Mouse (Mus musculus): ENCODE data around the gene Mertk. TPM values are rescaled to one million over a fixed set of nuclear protein-coding genes. Genes with fewer than 3 reads are reported as not detected.

The Mertk gene
- polyA plus RNA-seq, 1 experiment from 2014 or later = 1.6 TPM

DNA sequence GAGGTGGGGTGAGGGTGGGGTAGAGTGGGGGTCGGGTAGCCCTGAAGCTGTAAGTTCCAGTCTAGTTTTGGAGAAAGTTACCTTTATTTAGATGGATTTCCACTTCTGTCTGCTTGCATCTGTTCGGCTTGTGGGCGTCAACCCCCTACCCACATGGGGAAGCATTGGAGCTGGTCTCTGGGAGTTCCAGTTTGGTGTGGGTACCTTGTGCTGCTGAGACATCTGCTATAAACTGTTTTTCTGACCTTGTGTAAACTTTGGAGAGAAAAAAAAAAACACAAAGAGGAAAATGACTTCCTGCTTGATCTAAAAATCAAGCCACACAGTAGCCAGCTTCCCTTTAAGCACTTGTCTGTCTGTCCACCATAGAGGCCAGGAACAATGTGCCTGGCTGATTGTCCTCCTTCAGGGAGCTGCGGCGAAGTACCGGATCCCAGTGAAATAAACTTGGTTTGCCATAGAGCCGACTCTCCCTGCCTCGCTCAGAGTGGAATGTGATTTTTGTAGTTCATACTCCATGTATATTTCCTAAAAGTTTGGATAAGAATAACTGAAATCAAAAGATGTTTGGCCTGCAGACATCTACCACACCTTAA lies 48.8 kb downstream of the Mertk start:
- ATAC-seq = no peak
- H3K27me3 ChIP-seq = no peaks in the 10 kb centered on the region
- no peaks in the 10 kb centered on the region for H3K4me1 ChIP-seq (replicated peaks)
- no peak overlapping the region for H3K4me2 ChIP-seq (replicated peaks)
- no peaks in the 10 kb centered on the region for H3K36me3 ChIP-seq
- H3K4me3 ChIP-seq (replicated peaks) = no peak overlapping the region
- 76% methylated on average over 8 of the region's 8 CpGs for WGBS
- no peaks in the 10 kb centered on the region for H3K9me3 ChIP-seq
- no peak overlapping the region for H3K27ac ChIP-seq
- no peak overlapping the region for H3K9ac ChIP-seq (replicated peaks)

- H3K27me3 ChIP-seq = no peaks in the 10 kb centered on the region
- WGBS = 73% methylated on average over 6 of the region's 6 CpGs
- ATAC-seq = no peak
- no peaks in the 10 kb centered on the region for H3K9me3 ChIP-seq
- no peak overlapping the region for H3K4me2 ChIP-seq (replicated peaks)
- no peak overlapping the region for H3K4me3 ChIP-seq (replicated peaks)
- no peak overlapping the region for H3K9ac ChIP-seq (replicated peaks)
- no peaks in the 10 kb centered on the region for H3K4me1 ChIP-seq (replicated peaks)
- H3K36me3 ChIP-seq = no peaks in the 10 kb centered on the region
- H3K27ac ChIP-seq = no peak overlapping the region
Measured at GRCm38 (mm10) chr2:128748171-128748570, 49.4 kb downstream of the Mertk start.

- H3K27ac ChIP-seq = no peak overlapping the region
- no peaks in the 10 kb centered on the region for H3K27me3 ChIP-seq
- H3K36me3 ChIP-seq = no peaks in the 10 kb centered on the region
- no peak overlapping the region for H3K4me2 ChIP-seq (replicated peaks)
- H3K9ac ChIP-seq (replicated peaks) = no peak overlapping the region
- H3K4me1 ChIP-seq (replicated peaks) = no peaks in the 10 kb centered on the region
- no peak overlapping the region for H3K4me3 ChIP-seq (replicated peaks)
- 89% methylated on average over 6 of the region's 6 CpGs for WGBS
- no peaks in the 10 kb centered on the region for H3K9me3 ChIP-seq
- no peak for ATAC-seq
Measured at GRCm38 (mm10) chr2:128751030-128751429, 52.3 kb downstream of the Mertk start.

DNA sequence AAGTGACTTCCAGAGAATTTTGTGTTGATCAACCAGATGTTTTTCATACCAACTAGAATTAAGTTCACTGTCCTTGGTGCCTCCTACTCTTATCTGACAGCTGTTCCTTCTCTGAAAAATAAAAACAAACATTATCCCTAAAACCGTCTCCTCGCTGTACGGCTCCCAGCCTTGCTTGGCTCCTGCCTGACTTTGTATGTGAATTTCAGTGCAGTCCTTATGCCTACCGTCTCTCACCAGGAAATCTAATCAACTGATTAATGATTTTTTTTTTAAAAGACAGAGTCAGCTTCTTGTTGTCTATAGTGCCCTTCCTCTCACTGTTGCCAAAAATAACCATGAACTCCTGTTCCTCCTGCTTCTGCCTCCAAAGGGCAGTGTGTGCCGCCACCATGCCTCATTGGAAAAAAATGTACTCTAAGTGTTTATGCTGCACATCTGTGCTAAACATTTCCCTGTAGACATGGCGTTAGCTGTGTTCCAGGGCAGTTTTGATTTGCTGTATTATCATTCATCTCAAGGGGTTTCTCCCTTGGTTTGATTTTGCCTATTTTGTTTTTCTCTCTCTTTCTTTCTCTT lies 54.6 kb downstream of the Mertk start:
- WGBS = 72% methylated on average over 6 of the region's 6 CpGs
- ATAC-seq = no peak
- no peaks in the 10 kb centered on the region for H3K4me1 ChIP-seq (replicated peaks)
- H3K27me3 ChIP-seq = no peaks in the 10 kb centered on the region
- no peak overlapping the region for H3K4me2 ChIP-seq (replicated peaks)
- no peaks in the 10 kb centered on the region for H3K9me3 ChIP-seq
- H3K36me3 ChIP-seq = no peaks in the 10 kb centered on the region
- H3K9ac ChIP-seq (replicated peaks) = no peak overlapping the region
- H3K27ac ChIP-seq = no peak overlapping the region
- no peak overlapping the region for H3K4me3 ChIP-seq (replicated peaks)

DNA sequence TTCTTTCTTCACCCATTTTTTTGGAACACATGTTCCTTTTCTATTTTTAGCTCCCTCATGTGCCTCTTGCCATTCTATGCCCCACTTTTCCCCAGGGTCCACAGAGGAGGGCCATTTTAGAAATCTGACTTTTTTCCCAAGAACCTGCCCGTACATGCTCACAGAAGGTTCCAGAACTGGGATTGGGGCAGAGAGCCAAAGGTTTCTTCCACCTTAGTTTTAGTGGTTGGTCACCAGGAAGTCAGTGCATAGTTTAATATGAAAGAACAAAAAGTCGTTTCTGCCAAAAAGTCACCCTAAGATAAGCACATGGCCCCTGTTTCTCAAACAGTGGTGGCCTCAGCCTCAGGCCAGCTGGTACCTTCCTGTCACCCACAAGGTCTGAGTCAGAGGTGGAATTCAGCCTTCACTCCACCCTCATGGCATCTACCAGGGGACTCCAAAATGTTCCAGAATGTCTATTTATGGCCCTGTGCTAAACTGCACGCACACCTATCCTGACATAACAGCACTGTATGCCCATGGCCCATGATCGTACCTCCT lies 56.5 kb downstream of the Mertk start:
- no peak overlapping the region for H3K4me2 ChIP-seq (replicated peaks)
- H3K9ac ChIP-seq (replicated peaks) = no peak overlapping the region
- H3K36me3 ChIP-seq = no peaks in the 10 kb centered on the region
- no peak overlapping the region for H3K27ac ChIP-seq
- WGBS = 87% methylated on average over 4 of the region's 4 CpGs
- no peak overlapping the region for H3K4me3 ChIP-seq (replicated peaks)
- peaks cover 6% of the 10 kb centered on the region for H3K4me1 ChIP-seq (replicated peaks)
- no peaks in the 10 kb centered on the region for H3K27me3 ChIP-seq
- no peak for ATAC-seq
- no peaks in the 10 kb centered on the region for H3K9me3 ChIP-seq

DNA sequence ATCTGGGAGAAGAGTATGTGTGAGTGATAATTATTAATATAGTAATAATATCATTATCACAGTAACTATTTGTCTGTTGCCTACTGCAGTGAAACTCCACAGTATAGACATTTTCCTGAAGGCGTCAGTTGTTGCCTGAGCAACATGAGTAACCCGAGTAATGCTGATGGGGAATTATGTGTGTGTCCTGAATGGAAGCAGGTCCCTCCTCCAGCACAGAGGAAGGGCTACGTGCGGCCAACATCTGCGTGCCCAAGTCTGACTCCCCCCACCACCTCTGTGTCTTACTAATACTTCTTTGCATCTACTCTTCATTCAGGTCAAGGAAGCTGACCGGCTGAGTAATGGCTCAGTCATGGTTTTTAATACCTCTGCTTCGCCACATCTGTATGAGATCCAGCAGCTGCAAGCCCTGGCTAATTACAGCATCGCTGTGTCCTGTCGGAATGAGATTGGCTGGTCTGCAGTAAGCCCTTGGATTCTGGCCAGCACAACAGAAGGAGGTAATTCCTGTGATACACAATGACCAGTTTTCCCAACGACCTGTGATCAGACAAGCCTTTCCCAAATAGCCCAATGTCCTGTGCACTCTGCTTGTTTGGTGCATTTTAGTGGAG lies 60.1 kb downstream of the Mertk start:
- H3K9me3 ChIP-seq = no peaks in the 10 kb centered on the region
- no peak overlapping the region for H3K9ac ChIP-seq (replicated peaks)
- peak overlapping the region; percentile 31; the same call in 1 of the 2 replicates for H3K4me2 ChIP-seq (replicated peaks)
- ATAC-seq = 0 out of 2 replicates have a peak, but pooled peaks have one; percentile 43
- H3K4me3 ChIP-seq (replicated peaks) = no peak overlapping the region
- H3K36me3 ChIP-seq = no peaks in the 10 kb centered on the region
- no peaks in the 10 kb centered on the region for H3K27me3 ChIP-seq
- no peak overlapping the region for H3K27ac ChIP-seq
- peaks cover 6% of the 10 kb centered on the region for H3K4me1 ChIP-seq (replicated peaks)
- 35% methylated on average over 10 of the region's 10 CpGs for WGBS

DNA sequence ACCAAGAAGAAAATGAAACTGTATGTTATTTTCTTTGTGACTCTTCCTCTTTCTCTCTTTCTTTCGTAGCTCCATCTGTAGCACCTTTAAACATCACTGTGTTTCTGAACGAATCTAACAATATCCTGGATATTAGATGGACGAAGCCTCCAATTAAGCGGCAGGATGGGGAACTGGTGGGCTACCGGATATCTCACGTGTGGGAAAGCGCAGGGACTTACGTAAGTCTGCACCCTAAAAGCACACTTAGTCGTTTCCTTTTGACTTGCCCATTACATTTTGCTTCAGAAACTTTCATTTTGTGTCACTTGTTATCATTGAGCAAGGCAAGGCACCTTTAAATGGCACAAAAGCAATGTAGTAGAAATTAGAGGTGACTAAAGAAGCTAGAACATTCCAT lies 63.3 kb downstream of the Mertk start:
- no peaks in the 10 kb centered on the region for H3K36me3 ChIP-seq
- H3K4me2 ChIP-seq (replicated peaks) = no peak overlapping the region
- H3K9me3 ChIP-seq = no peaks in the 10 kb centered on the region
- ATAC-seq = no peak
- no peak overlapping the region for H3K27ac ChIP-seq
- no peak overlapping the region for H3K9ac ChIP-seq (replicated peaks)
- 88% methylated on average over 9 of the region's 9 CpGs for WGBS
- no peak overlapping the region for H3K4me3 ChIP-seq (replicated peaks)
- H3K27me3 ChIP-seq = no peaks in the 10 kb centered on the region
- peaks cover 6% of the 10 kb centered on the region for H3K4me1 ChIP-seq (replicated peaks)

DNA sequence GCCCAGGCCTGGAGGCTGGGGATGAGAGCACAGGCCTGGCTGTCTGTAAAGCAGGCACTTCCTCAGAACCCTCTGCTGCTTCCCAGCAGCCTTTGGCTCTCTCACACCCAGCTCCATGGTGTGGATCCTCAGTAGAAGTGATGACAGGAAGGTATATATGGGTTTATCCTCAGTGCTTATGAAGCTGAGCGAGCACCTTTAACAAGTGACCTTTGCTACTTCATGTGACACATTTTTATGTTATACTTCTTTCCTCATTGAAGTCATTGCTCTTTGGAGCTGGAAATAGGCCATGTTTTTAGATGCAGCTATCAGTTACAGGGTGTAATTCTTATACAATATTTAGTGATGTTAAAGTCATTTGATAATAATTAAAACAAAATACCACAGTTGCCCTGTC lies 67.0 kb downstream of the Mertk start:
- Histone ChIP-seq H3K4me1 (replicated peaks) (no peaks in the 10 kb centered on the region), H3K4me3 (replicated peaks) (no peak overlapping the region), H3K27ac (no peak overlapping the region), H3K9me3 (no peaks in the 10 kb centered on the region), H3K4me2 (replicated peaks) (no peak overlapping the region), H3K9ac (replicated peaks) (no peak overlapping the region), H3K27me3 (no peaks in the 10 kb centered on the region), H3K36me3 (no peaks in the 10 kb centered on the region)
- no peak for ATAC-seq
- 100% methylated on average over 1 of the region's 1 CpGs for WGBS

DNA sequence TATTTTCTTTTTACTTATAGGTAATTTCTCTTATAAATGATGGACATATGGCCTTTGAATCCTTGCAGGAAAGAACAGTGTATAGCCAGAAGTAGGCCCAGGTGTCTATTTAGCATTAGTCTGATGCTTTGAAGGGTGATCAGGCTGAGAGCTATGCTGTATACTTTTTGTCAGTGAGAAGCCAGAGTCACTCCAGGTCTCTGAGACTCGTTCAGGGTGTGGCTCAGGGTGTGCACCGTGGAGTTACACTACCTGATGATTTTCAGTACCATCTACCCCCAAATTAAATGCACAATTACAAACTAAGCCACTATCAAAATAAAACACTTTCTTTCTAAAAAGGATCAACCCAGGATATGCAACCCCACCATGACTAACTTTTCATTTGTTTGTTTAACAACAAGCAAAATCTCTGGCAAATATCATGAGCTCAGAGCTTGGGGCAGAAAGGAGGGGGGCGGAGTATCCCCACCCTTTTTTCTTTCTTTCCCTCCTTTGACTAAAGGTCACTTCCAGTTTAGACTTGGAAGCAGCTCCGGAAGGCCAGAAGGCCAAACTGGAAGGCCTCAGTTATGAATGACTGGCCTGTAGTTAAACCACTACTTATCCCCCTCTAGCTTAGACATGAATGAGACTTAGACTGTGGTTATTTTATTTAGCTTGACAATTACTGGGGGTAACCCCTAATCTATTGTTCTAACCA lies 69.9 kb downstream of the Mertk start:
- ATAC-seq = no peak
- Histone ChIP-seq H3K36me3 (no peaks in the 10 kb centered on the region), H3K4me1 (replicated peaks) (peaks cover 3% of the 10 kb centered on the region; the same call in 1 of the 2 replicates), H3K27ac (no peak overlapping the region), H3K4me2 (replicated peaks) (no peak overlapping the region), H3K9me3 (no peaks in the 10 kb centered on the region), H3K27me3 (no peaks in the 10 kb centered on the region), H3K9ac (replicated peaks) (no peak overlapping the region), H3K4me3 (replicated peaks) (no peak overlapping the region)
- WGBS = 81% methylated on average over 4 of the region's 4 CpGs

DNA sequence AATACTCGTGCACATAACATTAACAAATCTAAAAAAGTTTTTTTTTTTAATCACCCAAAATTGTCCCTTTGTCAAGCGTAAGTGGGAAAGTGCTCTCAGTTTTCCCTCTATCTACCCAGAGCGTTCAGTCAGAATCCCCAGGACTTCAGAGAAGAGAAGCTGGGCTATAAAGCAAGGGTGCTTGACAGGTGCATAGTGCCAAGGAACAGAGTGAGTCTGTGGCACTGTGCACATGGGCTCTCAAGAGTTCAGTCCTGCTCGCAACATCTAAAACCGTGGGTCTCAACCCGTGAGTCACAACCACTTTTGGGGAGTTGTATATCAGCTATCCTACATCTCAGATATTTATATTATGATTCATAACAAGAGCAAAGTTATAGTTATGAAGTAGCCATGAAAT lies 71.8 kb downstream of the Mertk start:
- no peak overlapping the region for H3K27ac ChIP-seq
- WGBS = 93% methylated on average over 6 of the region's 6 CpGs
- no peaks in the 10 kb centered on the region for H3K27me3 ChIP-seq
- H3K4me3 ChIP-seq (replicated peaks) = no peak overlapping the region
- no peak overlapping the region for H3K4me2 ChIP-seq (replicated peaks)
- H3K9me3 ChIP-seq = no peaks in the 10 kb centered on the region
- ATAC-seq = no peak
- no peak overlapping the region for H3K9ac ChIP-seq (replicated peaks)
- H3K36me3 ChIP-seq = no peaks in the 10 kb centered on the region
- peaks cover 3% of the 10 kb centered on the region; the same call in 1 of the 2 replicates for H3K4me1 ChIP-seq (replicated peaks)

DNA sequence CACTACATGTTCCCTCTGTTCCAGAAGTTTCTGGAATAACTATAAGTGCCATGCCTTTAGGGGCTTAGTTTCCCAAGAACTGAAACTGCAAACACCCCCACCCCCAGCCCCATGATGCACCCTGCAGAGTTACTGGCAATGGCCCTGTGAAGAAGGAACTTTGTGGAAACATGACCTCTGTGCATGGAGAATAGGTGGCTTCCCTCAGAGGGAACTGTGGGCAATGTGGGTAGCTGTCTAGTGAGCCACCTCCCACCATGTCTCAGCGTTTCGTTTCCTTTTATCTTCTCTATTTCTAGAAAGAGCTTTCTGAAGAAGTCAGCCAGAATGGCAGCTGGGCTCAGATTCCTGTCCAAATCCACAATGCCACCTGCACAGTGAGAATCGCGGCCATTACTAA lies 72.3 kb downstream of the Mertk start:
- no peak overlapping the region for H3K27ac ChIP-seq
- H3K4me3 ChIP-seq (replicated peaks) = no peak overlapping the region
- no peaks in the 10 kb centered on the region for H3K9me3 ChIP-seq
- H3K4me1 ChIP-seq (replicated peaks) = peaks cover 3% of the 10 kb centered on the region; the same call in 1 of the 2 replicates
- no peak for ATAC-seq
- no peaks in the 10 kb centered on the region for H3K36me3 ChIP-seq
- H3K4me2 ChIP-seq (replicated peaks) = no peak overlapping the region
- WGBS = 91% methylated on average over 4 of the region's 4 CpGs
- no peaks in the 10 kb centered on the region for H3K27me3 ChIP-seq
- H3K9ac ChIP-seq (replicated peaks) = no peak overlapping the region

DNA sequence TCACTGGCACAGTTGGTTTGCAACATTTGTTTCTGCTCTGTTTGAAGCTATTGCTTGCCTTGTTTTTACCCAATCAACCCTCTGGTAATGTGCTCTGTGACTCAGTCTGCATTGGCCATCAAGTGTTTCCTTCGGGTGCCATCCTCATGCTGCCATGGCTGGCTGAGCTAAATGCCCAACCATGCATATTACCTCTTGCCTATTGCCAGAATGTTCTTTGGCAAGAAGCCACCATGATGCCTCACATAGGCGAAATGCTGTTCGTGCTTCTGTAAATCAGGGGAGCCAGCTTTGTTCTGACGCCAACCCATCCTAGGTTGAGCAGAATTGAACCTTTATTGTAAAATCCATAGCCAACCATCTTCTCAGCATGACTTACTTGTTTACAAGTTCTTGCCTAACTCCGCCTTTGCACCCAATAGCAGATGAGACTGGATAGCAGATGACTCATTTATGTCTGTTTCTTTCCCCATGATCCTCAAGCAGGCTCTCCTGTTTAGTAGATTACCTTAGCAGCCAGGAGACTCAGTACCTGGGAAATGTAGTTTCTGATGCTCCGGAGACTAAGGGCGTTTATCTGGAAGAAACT lies 73.1 kb downstream of the Mertk start:
- no peaks in the 10 kb centered on the region for H3K27me3 ChIP-seq
- no peak for ATAC-seq
- H3K4me2 ChIP-seq (replicated peaks) = no peak overlapping the region
- peaks cover 3% of the 10 kb centered on the region; the same call in 1 of the 2 replicates for H3K4me1 ChIP-seq (replicated peaks)
- no peak overlapping the region for H3K27ac ChIP-seq
- H3K9ac ChIP-seq (replicated peaks) = no peak overlapping the region
- H3K9me3 ChIP-seq = no peaks in the 10 kb centered on the region
- 89% methylated on average over 7 of the region's 7 CpGs for WGBS
- no peak overlapping the region for H3K4me3 ChIP-seq (replicated peaks)
- H3K36me3 ChIP-seq = no peaks in the 10 kb centered on the region

All from midbrain, embryonic 13.5 days (tissue).